Mouse (Mus musculus): ENCODE results near the gene Timm13. TPM values are rescaled to one million over a fixed set of nuclear protein-coding genes. Genes with fewer than 3 reads are reported as not detected.

Timm13 gene
- polyA plus RNA-seq, 2 experiments: 114 to 208 TPM

DNA sequence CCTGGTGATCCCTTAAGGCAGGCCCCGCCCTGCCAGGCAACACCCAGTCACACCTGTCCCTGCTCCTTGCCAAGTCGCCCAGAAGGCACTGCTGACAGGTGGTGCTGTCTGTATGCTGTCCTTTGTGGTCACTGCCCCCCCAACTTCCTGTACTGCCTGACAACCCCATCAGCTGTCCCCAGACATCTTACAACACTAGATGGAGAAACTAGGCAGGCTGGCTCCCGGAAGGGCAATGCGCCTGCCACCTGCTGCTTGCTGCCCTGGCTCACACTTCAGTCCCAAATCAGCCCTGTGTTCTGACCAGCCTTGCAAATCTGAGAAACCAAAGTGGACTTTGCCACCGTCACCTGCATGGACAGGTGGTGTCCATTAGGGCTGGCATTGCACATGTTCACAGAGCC, 13.5 kb upstream of the Timm13 start:
- DNase-seq (ENCODE audit: low read depth in 3 of 3, low spot score in 3 of 3): no peak
- no peak overlapping the region for H3K4me2 ChIP-seq (ENCODE audit: low read depth)
- H3K27ac ChIP-seq: no peak overlapping the region
- ATAC-seq (ENCODE audit: insufficient read depth): no peak
- H3K4me1 ChIP-seq (replicated peaks; ENCODE audit: control insufficient read depth in 2 of 2, insufficient read depth in 2 of 2, low read length in 1 of 2): peaks cover 10 to 12% of the 10 kb centered on the region in 2 experiments; a peak in 3 of 4 replicates
- TF ChIP-seq EP300 (IDR thresholded peaks at IDR 0.05; ENCODE audit: low read depth): no peak
- no peak for TF ChIP-seq CTCF (IDR thresholded peaks at IDR 0.05; ENCODE audit: low read depth)
- H3K27me3 ChIP-seq (ENCODE audit: control insufficient read depth, insufficient read depth, low read length): peaks cover 2% of the 10 kb centered on the region; the same call in 1 of the 2 replicates
- WGBS (ENCODE audit: insufficient replicate concordance): 68% methylated on average over 5 of the region's 5 CpGs
- H3K9ac ChIP-seq (replicated peaks): no peak overlapping the region
- H3K36me3 ChIP-seq (replicated peaks; ENCODE audit: control insufficient read depth, insufficient read depth, low read depth): no peaks in the 10 kb centered on the region
- no peak overlapping the region for H3K4me3 ChIP-seq (ENCODE audit: insufficient read depth in 1 of 2, low read depth in 2 of 2, low read length in 2 of 2)
- H3K9me3 ChIP-seq (ENCODE audit: control insufficient read depth, low read length): no peaks in the 10 kb centered on the region

GRCm38 (mm10) chr10:80913364-80914011, 12.7 kb upstream of the Timm13 start:
- H3K4me3 ChIP-seq (ENCODE audit: insufficient read depth in 1 of 2, low read depth in 2 of 2, low read length in 2 of 2): no peak overlapping the region
- peaks cover 10 to 12% of the 10 kb centered on the region in 2 experiments; a peak in 3 of 4 replicates for H3K4me1 ChIP-seq (replicated peaks; ENCODE audit: control insufficient read depth in 2 of 2, insufficient read depth in 2 of 2, low read length in 1 of 2)
- H3K9me3 ChIP-seq (ENCODE audit: control insufficient read depth, low read length): no peaks in the 10 kb centered on the region
- H3K36me3 ChIP-seq (replicated peaks; ENCODE audit: control insufficient read depth, insufficient read depth, low read depth): no peaks in the 10 kb centered on the region
- ATAC-seq (ENCODE audit: insufficient read depth) (no peak), DNase-seq (ENCODE audit: low read depth in 3 of 3, low spot score in 3 of 3) (no peak)
- H3K4me2 ChIP-seq (ENCODE audit: low read depth): no peak overlapping the region
- 79% methylated on average over 7 of the region's 8 CpGs for WGBS (ENCODE audit: insufficient replicate concordance)
- no peak for TF ChIP-seq CTCF (IDR thresholded peaks at IDR 0.05; ENCODE audit: low read depth)
- no peak for TF ChIP-seq EP300 (IDR thresholded peaks at IDR 0.05; ENCODE audit: low read depth)
- no peak overlapping the region for H3K9ac ChIP-seq (replicated peaks)
- H3K27me3 ChIP-seq (ENCODE audit: control insufficient read depth, insufficient read depth, low read length): peaks cover 2% of the 10 kb centered on the region; the same call in 1 of the 2 replicates
- H3K27ac ChIP-seq: no peak overlapping the region

DNA sequence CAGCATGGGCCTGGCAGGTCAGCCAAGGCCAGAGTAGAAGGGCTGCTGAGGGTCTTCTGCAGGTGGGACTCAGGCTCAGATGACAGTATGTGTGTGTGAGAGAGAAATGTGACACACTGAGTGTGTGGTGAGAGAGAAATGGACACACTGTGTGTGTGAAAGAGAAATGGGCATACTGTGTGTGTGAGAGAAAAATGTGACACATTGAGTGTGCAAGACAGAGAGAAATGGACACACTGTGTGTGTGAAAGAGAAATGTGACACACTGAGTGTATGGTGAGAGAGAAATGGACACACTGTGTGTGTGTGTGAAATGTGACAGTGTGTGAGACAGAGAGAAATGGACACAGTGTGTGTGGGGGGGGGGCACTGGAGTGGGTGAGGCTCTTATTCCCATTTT, 11.1 kb upstream of the Timm13 start:
- Histone ChIP-seq H3K9me3 (ENCODE audit: control insufficient read depth, low read length) (no peaks in the 10 kb centered on the region), H3K9ac (replicated peaks) (no peak overlapping the region), H3K4me2 (ENCODE audit: low read depth) (no peak overlapping the region), H3K36me3 (replicated peaks; ENCODE audit: control insufficient read depth, insufficient read depth, low read depth) (0 out of 2 replicates have a peak, but pooled peaks cover 3% of the 10 kb centered on the region), H3K27me3 (ENCODE audit: control insufficient read depth, insufficient read depth, low read length) (no peaks in the 10 kb centered on the region), H3K4me1 (replicated peaks; ENCODE audit: control insufficient read depth in 2 of 2, insufficient read depth in 2 of 2, low read length in 1 of 2) (peaks cover 10 to 12% of the 10 kb centered on the region in 2 experiments; a peak in 3 of 4 replicates), H3K4me3 (ENCODE audit: insufficient read depth in 1 of 2, low read depth in 2 of 2, low read length in 2 of 2) (no peak overlapping the region), H3K27ac (no peak overlapping the region)
- ATAC-seq (ENCODE audit: insufficient read depth) (no peak), DNase-seq (ENCODE audit: low read depth in 3 of 3, low spot score in 3 of 3) (no peak)
- TF ChIP-seq EP300 (IDR thresholded peaks at IDR 0.05; ENCODE audit: low read depth) (no peak), CTCF (IDR thresholded peaks at IDR 0.05; ENCODE audit: low read depth) (no peak)

DNA sequence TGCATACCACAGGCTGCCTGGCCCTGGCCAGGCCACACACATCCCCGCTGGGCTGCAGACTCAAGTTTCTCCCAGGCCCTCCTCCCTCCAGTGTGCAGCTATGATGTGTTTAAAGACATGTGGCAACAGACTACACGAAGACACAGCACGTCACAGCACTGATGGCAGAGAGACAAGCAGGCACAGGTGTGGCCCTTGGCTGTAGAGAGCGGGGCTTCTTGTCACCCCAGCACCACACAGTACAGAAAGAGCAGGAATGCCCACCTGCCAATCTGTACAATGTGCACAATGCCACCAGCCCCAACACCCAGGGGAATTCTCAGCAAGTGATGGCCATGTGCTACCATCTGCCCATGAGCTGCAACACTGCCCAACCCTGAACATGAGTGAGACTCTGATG, 10.6 kb upstream of the Timm13 start:
- H3K36me3 ChIP-seq (replicated peaks; ENCODE audit: control insufficient read depth, insufficient read depth, low read depth): 0 out of 2 replicates have a peak, but pooled peaks cover 3% of the 10 kb centered on the region
- H3K4me2 ChIP-seq (ENCODE audit: low read depth): no peak overlapping the region
- TF ChIP-seq CTCF (IDR thresholded peaks at IDR 0.05; ENCODE audit: low read depth): no peak
- no peak for TF ChIP-seq EP300 (IDR thresholded peaks at IDR 0.05; ENCODE audit: low read depth)
- no peaks in the 10 kb centered on the region for H3K9me3 ChIP-seq (ENCODE audit: control insufficient read depth, low read length)
- no peak overlapping the region for H3K27ac ChIP-seq
- no peak overlapping the region for H3K4me3 ChIP-seq (ENCODE audit: insufficient read depth in 1 of 2, low read depth in 2 of 2, low read length in 2 of 2)
- no peaks in the 10 kb centered on the region for H3K27me3 ChIP-seq (ENCODE audit: control insufficient read depth, insufficient read depth, low read length)
- H3K9ac ChIP-seq (replicated peaks): no peak overlapping the region
- WGBS (ENCODE audit: insufficient replicate concordance): 84% methylated on average over 4 of the region's 4 CpGs
- no peak for DNase-seq (ENCODE audit: low read depth in 3 of 3, low spot score in 3 of 3)
- no peak for ATAC-seq (ENCODE audit: insufficient read depth)
- H3K4me1 ChIP-seq (replicated peaks; ENCODE audit: control insufficient read depth in 2 of 2, insufficient read depth in 2 of 2, low read length in 1 of 2): peaks cover 10 to 12% of the 10 kb centered on the region in 2 experiments; a peak in 3 of 4 replicates

- Histone ChIP-seq H3K4me1 (replicated peaks; ENCODE audit: control insufficient read depth in 2 of 2, insufficient read depth in 2 of 2, low read length in 1 of 2) (no peaks in the 10 kb centered on the region), H3K4me3 (ENCODE audit: insufficient read depth in 1 of 2, low read depth in 2 of 2, low read length in 2 of 2) (no peak overlapping the region), H3K36me3 (replicated peaks; ENCODE audit: control insufficient read depth, insufficient read depth, low read depth) (0 out of 2 replicates have a peak, but pooled peaks cover 3% of the 10 kb centered on the region), H3K27me3 (ENCODE audit: control insufficient read depth, insufficient read depth, low read length) (no peaks in the 10 kb centered on the region), H3K4me2 (ENCODE audit: low read depth) (no peak overlapping the region), H3K27ac (no peak overlapping the region), H3K9ac (replicated peaks) (no peak overlapping the region), H3K9me3 (ENCODE audit: control insufficient read depth, low read length) (no peaks in the 10 kb centered on the region)
- TF ChIP-seq EP300 (IDR thresholded peaks at IDR 0.05; ENCODE audit: low read depth): no peak
- no peak for TF ChIP-seq CTCF (IDR thresholded peaks at IDR 0.05; ENCODE audit: low read depth)
- WGBS (ENCODE audit: insufficient replicate concordance): 84% methylated on average over 22 of the region's 22 CpGs
- no peak for DNase-seq (ENCODE audit: low read depth in 3 of 3, low spot score in 3 of 3)
- no peak for ATAC-seq (ENCODE audit: insufficient read depth)
Measured at GRCm38 (mm10) chr10:80909375-80910162, 8.8 kb upstream of the Timm13 start.

Measured in liver, embryonic 14.5 days (tissue).